Mouse (Mus musculus) G1E (cell line): ENCODE data around the gene Mapkbp1. TPM values are rescaled to one million over a fixed set of nuclear protein-coding genes. Genes with fewer than 3 reads are reported as not detected.

ENCODE experiments used
- ATAC-seq: 2 replicates; pipeline ENCODE4 v1.8.0; 2016; ENCODE audit warnings: mild to moderate bottlenecking; ENCODE audit not compliant: insufficient number of reproducible peaks, poor library complexity, low FRiP score, severe bottlenecking; ENCODE audit errors: extremely low read depth
- DNase-seq: peaks from one replicate; pipeline ENCODE4 v3.0.0; 2012; ENCODE audit warnings: low spot score
- H3K27me3 ChIP-seq: 2 replicates; pipeline ENCODE4 v1.6.1; 2012; ENCODE audit warnings: mild to moderate bottlenecking, low read length, inconsistent platforms; ENCODE audit not compliant: insufficient read depth
- H3K36me3 ChIP-seq: replicated peaks from 2 replicates; pipeline ENCODE3; 2012; ENCODE audit warnings: mild to moderate bottlenecking, inconsistent platforms
- H3K4me1 ChIP-seq: 2 replicates; pipeline ENCODE4 v1.6.1; 2012; ENCODE audit warnings: low read depth, low read length, inconsistent platforms, mixed read lengths; ENCODE audit not compliant: insufficient read depth
- H3K4me3 ChIP-seq: 2 replicates; pipeline ENCODE4 v1.5.1; 2012; ENCODE audit warnings: low read depth, mild to moderate bottlenecking, inconsistent platforms, low read length, moderate library complexity, mixed read lengths
- H3K9me3 ChIP-seq: replicated peaks from 2 replicates; pipeline ENCODE4 v1.6.1; 2012; ENCODE audit warnings: inconsistent platforms
- CTCF ChIP-seq: IDR thresholded peaks from 2 replicates; pipeline ENCODE4 v1.5.1; 2012; ENCODE audit warnings: low read depth, low read length, inconsistent platforms, mixed read lengths
- GATA1 ChIP-seq: IDR thresholded peaks from 2 replicates; pipeline ENCODE4 v1.6.1; 2012; ENCODE audit warnings: borderline replicate concordance, low read length, inconsistent platforms, mixed read lengths
- GATA2 ChIP-seq: IDR thresholded peaks from 2 replicates; pipeline ENCODE4 v1.6.1; 2012; ENCODE audit warnings: low read depth, low read length, inconsistent platforms, borderline replicate concordance
- POLR2AphosphoS5 ChIP-seq: IDR thresholded peaks from 2 replicates; pipeline ENCODE4 v1.6.1; 2012; ENCODE audit warnings: low read depth, low read length, inconsistent platforms; ENCODE audit not compliant: insufficient replicate concordance
- TAL1 ChIP-seq: conservative IDR thresholded peaks from 2 replicates; pipeline ENCODE4 v1.6.1; 2012; ENCODE audit warnings: low read depth, low read length, inconsistent platforms, mixed read lengths
- polyA plus RNA-seq: library from polyadenylated mRNA; stranded (reverse); fragments of >175 nt; gene quantifications from 2 replicates; pipeline ENCODE4 v1.2.3, GENCODE M21; 2012
- total RNA-seq, 2 experiments: library from RNA; stranded (forward) in 1 of 2; stranded (reverse) in 1 of 2; fragments of 200-1000 nt in 1 of 2; fragments of >200 nt in 1 of 2; fragmentation: Nextera tagmentation in 1 of 2; gene quantifications; 2 replicates each; pipeline ENCODE4 v1.2.3; 2014 to 2017

Mapkbp1 gene
- total and polyA plus RNA-seq, 3 experiments: 3.7 to 9.3 (median 4.2) TPM

- H3K4me3 ChIP-seq: no peak overlapping the region
- peaks cover 9% of the 10 kb centered on the region for H3K4me1 ChIP-seq
- no peaks in the 10 kb centered on the region for H3K9me3 ChIP-seq
- ATAC-seq: no peak
- H3K36me3 ChIP-seq: peaks cover 39% of the 10 kb centered on the region
- TF ChIP-seq POLR2AphosphoS5 (no peak), GATA1 (no peak), CTCF (no peak), TAL1 (no peak), GATA2 (no peak)
- H3K27me3 ChIP-seq: no peaks in the 10 kb centered on the region
- DNase-seq: no peak
Observed at GRCm38 (mm10) chr2:120003970-120004369, 31.5 kb downstream of the Mapkbp1 start.

GRCm38 (mm10) chr2:120006696-120007095, 34.2 kb downstream of the Mapkbp1 start:
- no peak for ATAC-seq
- no peaks in the 10 kb centered on the region for H3K9me3 ChIP-seq

GRCm38 (mm10) chr2:120007680-120008210, 35.2 kb downstream of the Mapkbp1 start:
- no peak for TF ChIP-seq GATA2
- TF ChIP-seq TAL1: no peak
- TF ChIP-seq CTCF: no peak
- TF ChIP-seq GATA1: no peak
- TF ChIP-seq POLR2AphosphoS5: no peak
- H3K36me3 ChIP-seq: peaks cover 40% of the 10 kb centered on the region
- no peaks in the 10 kb centered on the region for H3K4me1 ChIP-seq
- H3K4me3 ChIP-seq: no peak overlapping the region
- no peaks in the 10 kb centered on the region for H3K9me3 ChIP-seq
- no peaks in the 10 kb centered on the region for H3K27me3 ChIP-seq
- ATAC-seq: no peak
- DNase-seq: no peak

More at GRCm38 (mm10) chr2:120006696-120007095, 34.2 kb downstream of the Mapkbp1 start:
- peaks cover 41% of the 10 kb centered on the region for H3K36me3 ChIP-seq
- H3K4me3 ChIP-seq: no peak overlapping the region
- H3K27me3 ChIP-seq: no peaks in the 10 kb centered on the region
- TF ChIP-seq GATA2 (no peak), GATA1 (no peak), POLR2AphosphoS5 (no peak), TAL1 (no peak), CTCF (no peak)
- no peak for DNase-seq
- H3K4me1 ChIP-seq: 0 out of 2 replicates have a peak, but pooled peaks cover 2% of the 10 kb centered on the region

GRCm38 (mm10) chr2:120008672-120009071, 36.2 kb downstream of the Mapkbp1 start:
- H3K4me3 ChIP-seq: no peak overlapping the region
- no peak for DNase-seq
- peaks cover 49% of the 10 kb centered on the region for H3K36me3 ChIP-seq
- TF ChIP-seq TAL1: no peak
- TF ChIP-seq POLR2AphosphoS5: no peak
- TF ChIP-seq GATA1: no peak
- no peak for TF ChIP-seq GATA2
- no peak for TF ChIP-seq CTCF
- ATAC-seq: no peak
- no peaks in the 10 kb centered on the region for H3K4me1 ChIP-seq
- H3K9me3 ChIP-seq: no peaks in the 10 kb centered on the region
- H3K27me3 ChIP-seq: no peaks in the 10 kb centered on the region

- H3K36me3 ChIP-seq: peaks cover 61% of the 10 kb centered on the region
- ATAC-seq: no peak
- H3K27me3 ChIP-seq: no peaks in the 10 kb centered on the region
- no peak overlapping the region for H3K4me3 ChIP-seq
- TF ChIP-seq CTCF (peak; percentile 38; the same call in 1 of the 2 replicates), GATA2 (no peak), TAL1 (no peak), GATA1 (no peak), POLR2AphosphoS5 (no peak)
- peak; percentile 60 for DNase-seq
- no peaks in the 10 kb centered on the region for H3K9me3 ChIP-seq
- no peaks in the 10 kb centered on the region for H3K4me1 ChIP-seq
Observed at GRCm38 (mm10) chr2:120011462-120012200, 39.1 kb downstream of the Mapkbp1 start.

GRCm38 (mm10) chr2:120012924-120013323, 40.4 kb downstream of the Mapkbp1 start:
- no peak overlapping the region for H3K4me3 ChIP-seq
- H3K4me1 ChIP-seq: no peaks in the 10 kb centered on the region
- H3K36me3 ChIP-seq: peaks cover 67% of the 10 kb centered on the region
- H3K27me3 ChIP-seq: no peaks in the 10 kb centered on the region
- ATAC-seq: no peak
- DNase-seq: no peak
- TF ChIP-seq TAL1 (no peak), POLR2AphosphoS5 (no peak), GATA2 (no peak), CTCF (no peak), GATA1 (no peak)
- H3K9me3 ChIP-seq: no peaks in the 10 kb centered on the region
